Mouse (Mus musculus): ENCODE results near the gene Slitrk2.

Slitrk2 gene

GRCm38 (mm10) chrX:66648911-66649620 lies at the start of gene Slitrk2:
Gene Slitrk2, plus strand, starts transcription at chrX:66649318.
- DNase-seq (ENCODE audit: low spot score in 2 of 2): no peak

GRCm38 (mm10) chrX:66605490-66605889 lies 43.6 kb upstream of the Slitrk2 start:
- no peak for DNase-seq (ENCODE audit: low spot score in 2 of 2)

GRCm38 (mm10) chrX:66652455-66653144 lies 3.5 kb downstream of the Slitrk2 start:
- peak in 1 of 2 experiments; percentile 17 for DNase-seq (ENCODE audit: low spot score in 2 of 2)

- no peak for DNase-seq (ENCODE audit: low spot score in 2 of 2)
Measured at GRCm38 (mm10) chrX:66657365-66657764, 8.2 kb downstream of the Slitrk2 start.

- DNase-seq (ENCODE audit: low spot score in 2 of 2): no peak
Measured at GRCm38 (mm10) chrX:66676959-66677358, 27.8 kb downstream of the Slitrk2 start.

- no peak for DNase-seq (ENCODE audit: low spot score in 2 of 2)
Measured at GRCm38 (mm10) chrX:66678646-66679045, 29.5 kb downstream of the Slitrk2 start.
